Mouse (Mus musculus): ENCODE data around the gene Top2b. TPM values are rescaled to one million over a fixed set of nuclear protein-coding genes. Genes with fewer than 3 reads are reported as not detected.

Top2b gene
- total RNA-seq, 2 experiments from 2014 or later: 92.1 to 97.7 TPM

Other genes with a start within 250 kb of the Top2b start
- 10 to 100 TPM; 31.9 to 32.7 TPM for gene Ngly1, start 115.9 kb upstream of the Top2b start, total RNA-seq (2021)
- 1 to 10 TPM; 8.2 to 9.5 TPM for gene Oxsm, start 115.4 kb upstream of the Top2b start, total RNA-seq (2021)

All from layer of hippocampus, postnatal 25 days (tissue).